Mouse (Mus musculus) c-Kit-positive CD71-positive TER-119-positive erythroid progenitor cells, embryonic 14.5 days (primary cell): ENCODE measurements around the gene Col27a1.

Source experiments
- DNase-seq: peaks from one replicate; pipeline ENCODE4 v3.0.0-alpha.2; 2013; ENCODE audit warnings: low spot score

Gene Col27a1

DNA sequence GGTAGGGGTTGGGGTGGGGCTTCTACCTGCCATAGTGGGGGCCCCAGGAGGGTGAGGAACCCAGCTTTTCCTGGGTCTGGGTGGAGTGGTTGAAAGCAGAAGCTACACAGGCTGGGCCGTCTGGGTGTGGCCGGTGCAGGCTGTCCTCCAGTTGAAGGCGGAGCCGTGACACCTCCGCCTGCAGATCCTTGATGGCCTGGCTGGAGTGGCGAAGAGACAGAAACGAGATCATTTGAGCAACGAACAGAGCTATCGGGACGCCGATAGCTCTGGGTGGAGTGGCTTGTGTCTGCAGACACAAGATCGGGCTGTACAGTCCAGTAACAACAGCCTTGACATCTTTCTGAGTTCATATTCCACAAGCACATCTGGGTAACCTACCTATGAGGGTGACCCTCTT lies 160.5 kb downstream of the Col27a1 start:
- DNase-seq, result peak; percentile 86

GRCm38 (mm10) chr4:63375367-63375766 lies 161.6 kb downstream of the Col27a1 start:
- DNase-seq, result no peak

- DNase-seq, result no peak
Observed at GRCm38 (mm10) chr4:63377483-63377882, 163.7 kb downstream of the Col27a1 start.

DNA sequence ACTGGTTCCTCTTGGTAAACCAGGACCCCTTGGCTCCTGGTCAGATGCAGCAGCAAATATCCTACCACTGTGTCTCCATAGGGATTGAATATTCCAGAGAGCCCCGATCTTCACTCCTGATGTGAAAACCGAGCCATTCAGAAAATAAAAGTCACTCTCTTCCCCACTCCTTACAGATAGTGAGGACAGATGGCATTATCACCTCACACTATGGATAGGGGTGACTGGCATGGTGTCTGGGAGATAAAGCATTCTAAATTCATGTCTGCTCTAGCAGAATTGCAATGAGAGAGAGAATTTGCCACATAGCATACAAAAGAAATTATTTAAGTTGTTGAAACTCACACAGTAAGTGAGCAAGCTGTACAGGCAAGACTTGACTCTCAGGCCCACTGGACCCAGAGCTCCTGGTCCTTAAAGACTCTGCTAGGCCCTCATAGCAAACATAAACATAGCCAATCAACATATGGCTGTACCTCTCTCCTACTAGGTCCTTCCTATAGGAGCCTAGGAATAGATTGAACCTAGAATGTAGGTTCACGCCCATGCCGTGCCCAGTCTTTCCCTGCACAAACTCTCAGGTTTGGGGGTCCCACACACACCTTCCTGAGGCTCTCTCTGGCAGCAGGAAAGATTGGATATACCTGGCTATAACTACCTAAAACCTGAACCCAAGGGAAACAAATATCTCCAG lies 169.0 kb downstream of the Col27a1 start:
- peak; percentile 68 for DNase-seq

DNA sequence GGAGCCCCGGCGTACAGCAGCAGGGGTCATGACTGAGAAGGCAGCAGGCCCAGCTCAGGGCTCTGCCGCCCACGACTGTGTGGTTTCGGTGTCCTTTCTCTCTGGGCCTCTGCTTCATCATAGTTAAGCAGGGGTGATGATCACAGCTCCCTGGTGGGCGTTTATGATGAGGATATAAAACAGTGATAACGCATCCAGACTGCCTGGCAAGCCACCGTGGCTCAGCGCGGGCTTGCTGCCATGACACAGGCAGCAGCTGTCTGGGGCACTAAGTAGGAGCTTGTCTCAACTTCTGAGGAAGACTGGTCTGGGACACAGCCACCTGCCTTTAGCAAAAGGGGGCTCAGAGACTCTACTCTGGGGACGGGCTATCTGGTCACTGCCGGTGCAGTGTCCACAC lies 169.7 kb downstream of the Col27a1 start:
- DNase-seq, result no peak

DNA sequence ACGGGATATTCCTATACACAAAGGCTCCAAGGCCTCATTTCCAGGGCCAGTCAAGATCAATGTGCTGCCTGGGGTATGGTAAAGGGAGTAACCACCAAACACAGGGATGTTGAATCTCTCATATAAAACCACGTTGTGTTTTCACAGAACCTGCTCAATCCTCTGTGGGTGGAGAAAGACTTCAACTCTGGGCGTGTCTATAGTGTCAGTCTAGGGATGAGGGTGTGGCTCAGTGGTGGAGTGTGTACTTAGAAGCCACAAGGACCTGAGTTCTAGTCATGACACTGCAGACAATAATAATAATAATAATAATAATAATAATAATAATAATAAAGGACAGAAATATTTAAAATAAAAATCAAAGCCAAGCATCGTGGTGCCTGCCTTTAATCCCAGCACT lies 170.5 kb downstream of the Col27a1 start:
- DNase-seq, result no peak
